Mouse (Mus musculus): ENCODE results near the gene 4930555G01Rik.
"Not testable (repeated sequence)": the region's sequence is repeated elsewhere in the genome, so short reads cannot be mapped to it uniquely, and the experiment has no call there.

4930555G01Rik gene

GRCm38 (mm10) chr14:5050329-5050728 is at the start of gene 4930555G01Rik:
TSS of gene 4930555G01Rik (plus strand) at chr14:5050629.
- CTCF ChIA-PET: not testable (repeated sequence)

DNA sequence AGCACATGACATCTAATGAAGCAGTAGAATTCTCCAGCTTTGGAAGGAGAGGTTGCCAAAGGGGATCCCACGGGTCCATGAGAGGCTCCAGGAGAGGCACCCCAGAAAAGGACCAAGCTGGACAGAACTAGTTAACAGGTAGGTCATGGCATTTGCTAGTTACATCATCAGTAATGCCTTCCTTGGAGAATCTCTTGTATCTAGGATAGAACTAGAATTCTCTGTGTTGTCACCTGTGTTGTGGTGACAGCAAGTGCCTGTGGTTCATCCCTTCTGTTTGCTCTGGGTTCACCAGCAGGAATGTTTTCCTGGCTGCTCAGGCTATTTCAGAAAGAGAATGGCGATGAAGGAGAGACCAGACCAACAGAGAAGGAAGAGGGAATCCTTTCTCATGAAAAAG is 34.8 kb upstream of the 4930555G01Rik start, which contains the start of gene Gm3298:
TSS of gene Gm3298 (plus strand) at position 301 of the 400 bp plus-strand sequence.
- CTCF ChIA-PET: not testable (repeated sequence)

GRCm38 (mm10) chr14:5070611-5071490 is 20.4 kb downstream of the 4930555G01Rik start, which contains the start of gene Gm8281:
TSS of gene Gm8281 (plus strand) at chr14:5071040.
- CTCF ChIA-PET: not testable (repeated sequence)

Data from spleen, embryonic (tissue).